Mouse (Mus musculus): ENCODE results near the gene Zdhhc18. TPM values are rescaled to one million over a fixed set of nuclear protein-coding genes. Genes with fewer than 3 reads are reported as not detected.

Zdhhc18 gene
- polyA plus RNA-seq, 1 experiment from 2014 or later, result 4.3 TPM

GRCm38 (mm10) chr4:133676189-133676588 lies 26.2 kb upstream of the Zdhhc18 start:
- peaks cover 13% of the 10 kb centered on the region; the same call in 1 of the 2 replicates for H3K4me1 ChIP-seq (ENCODE audit: control insufficient read depth, insufficient read depth, low read length)
- peak overlapping the region; percentile 4; the same call in 1 of the 2 replicates for H3K27ac ChIP-seq (ENCODE audit: low read depth, low read length)
- 18% methylated on average over 3 of the region's 3 CpGs for WGBS
- H3K9ac ChIP-seq (replicated peaks; ENCODE audit: low read depth, low read length), result no peak overlapping the region
- no peak for ATAC-seq (ENCODE audit: low read depth)
- peaks cover 16% of the 10 kb centered on the region; the same call in 1 of the 2 replicates for H3K36me3 ChIP-seq (ENCODE audit: control insufficient read depth, insufficient read depth, low read length)
- no peak overlapping the region for H3K4me2 ChIP-seq (ENCODE audit: low read depth, low read length)
- no peaks in the 10 kb centered on the region for H3K9me3 ChIP-seq (ENCODE audit: control insufficient read depth, low read length)
- no peaks in the 10 kb centered on the region for H3K27me3 ChIP-seq (ENCODE audit: control insufficient read depth, insufficient read depth, low read length)
- no peak overlapping the region for H3K4me3 ChIP-seq (ENCODE audit: low read depth, low read length)

GRCm38 (mm10) chr4:133675594-133676016 lies 25.7 kb upstream of the Zdhhc18 start:
- Histone ChIP-seq H3K9me3 (ENCODE audit: control insufficient read depth, low read length) (no peaks in the 10 kb centered on the region), H3K36me3 (ENCODE audit: control insufficient read depth, insufficient read depth, low read length) (peaks cover 11% of the 10 kb centered on the region; the same call in 1 of the 2 replicates), H3K4me2 (ENCODE audit: low read depth, low read length) (no peak overlapping the region), H3K9ac (replicated peaks; ENCODE audit: low read depth, low read length) (no peak overlapping the region), H3K4me1 (ENCODE audit: control insufficient read depth, insufficient read depth, low read length) (peaks cover 17% of the 10 kb centered on the region), H3K27ac (ENCODE audit: low read depth, low read length) (peak overlapping the region; percentile 60), H3K4me3 (ENCODE audit: low read depth, low read length) (no peak overlapping the region), H3K27me3 (ENCODE audit: control insufficient read depth, insufficient read depth, low read length) (no peaks in the 10 kb centered on the region)
- 2% methylated on average over 5 of the region's 5 CpGs for WGBS
- ATAC-seq (ENCODE audit: low read depth), result peak; percentile 32

GRCm38 (mm10) chr4:133674331-133674695 lies 24.4 kb upstream of the Zdhhc18 start:
- no peak overlapping the region for H3K9ac ChIP-seq (replicated peaks; ENCODE audit: low read depth, low read length)
- H3K9me3 ChIP-seq (ENCODE audit: control insufficient read depth, low read length), result no peaks in the 10 kb centered on the region
- peak overlapping the region; percentile 64; the same call in 1 of the 2 replicates for H3K4me2 ChIP-seq (ENCODE audit: low read depth, low read length)
- WGBS, result 75% methylated on average over 8 of the region's 8 CpGs
- no peak for ATAC-seq (ENCODE audit: low read depth)
- H3K27me3 ChIP-seq (ENCODE audit: control insufficient read depth, insufficient read depth, low read length), result no peaks in the 10 kb centered on the region
- H3K4me1 ChIP-seq (ENCODE audit: control insufficient read depth, insufficient read depth, low read length), result peaks cover 19% of the 10 kb centered on the region
- H3K27ac ChIP-seq (ENCODE audit: low read depth, low read length), result peak overlapping the region; percentile 92; the same call in 1 of the 2 replicates
- no peak overlapping the region for H3K4me3 ChIP-seq (ENCODE audit: low read depth, low read length)
- no peaks in the 10 kb centered on the region for H3K36me3 ChIP-seq (ENCODE audit: control insufficient read depth, insufficient read depth, low read length)

GRCm38 (mm10) chr4:133673666-133674330 lies 23.8 kb upstream of the Zdhhc18 start:
- peak overlapping the region; percentile 92 for H3K27ac ChIP-seq (ENCODE audit: low read depth, low read length)
- no peaks in the 10 kb centered on the region for H3K27me3 ChIP-seq (ENCODE audit: control insufficient read depth, insufficient read depth, low read length)
- H3K9ac ChIP-seq (replicated peaks; ENCODE audit: low read depth, low read length), result no peak overlapping the region
- peak overlapping the region; percentile 64 for H3K4me2 ChIP-seq (ENCODE audit: low read depth, low read length)
- no peaks in the 10 kb centered on the region for H3K36me3 ChIP-seq (ENCODE audit: control insufficient read depth, insufficient read depth, low read length)
- no peak for ATAC-seq (ENCODE audit: low read depth)
- H3K4me1 ChIP-seq (ENCODE audit: control insufficient read depth, insufficient read depth, low read length), result peaks cover 19% of the 10 kb centered on the region
- no peak overlapping the region for H3K4me3 ChIP-seq (ENCODE audit: low read depth, low read length)
- 36% methylated on average over 10 of the region's 10 CpGs for WGBS
- no peaks in the 10 kb centered on the region for H3K9me3 ChIP-seq (ENCODE audit: control insufficient read depth, low read length)

- ATAC-seq (ENCODE audit: low read depth), result no peak
- Histone ChIP-seq H3K4me1 (ENCODE audit: control insufficient read depth, insufficient read depth, low read length) (peaks cover 19% of the 10 kb centered on the region), H3K27me3 (ENCODE audit: control insufficient read depth, insufficient read depth, low read length) (no peaks in the 10 kb centered on the region), H3K4me2 (ENCODE audit: low read depth, low read length) (peak overlapping the region; percentile 64), H3K9me3 (ENCODE audit: control insufficient read depth, low read length) (no peaks in the 10 kb centered on the region), H3K36me3 (ENCODE audit: control insufficient read depth, insufficient read depth, low read length) (no peaks in the 10 kb centered on the region), H3K27ac (ENCODE audit: low read depth, low read length) (peak overlapping the region; percentile 92), H3K4me3 (ENCODE audit: low read depth, low read length) (peak overlapping the region; percentile 67), H3K9ac (replicated peaks; ENCODE audit: low read depth, low read length) (peak overlapping the region; percentile 65)
- WGBS, result 3% methylated on average over 24 of the region's 24 CpGs
Observed at GRCm38 (mm10) chr4:133672845-133673647, 23.1 kb upstream of the Zdhhc18 start.

- Histone ChIP-seq H3K9me3 (ENCODE audit: control insufficient read depth, low read length) (no peaks in the 10 kb centered on the region), H3K4me3 (ENCODE audit: low read depth, low read length) (peak within 1 kb of the TSS; percentile 67), H3K36me3 (ENCODE audit: control insufficient read depth, insufficient read depth, low read length) (no peaks in the 10 kb centered on the region), H3K4me1 (ENCODE audit: control insufficient read depth, insufficient read depth, low read length) (peaks cover 19% of the 10 kb centered on the region), H3K9ac (replicated peaks; ENCODE audit: low read depth, low read length) (peak within 1 kb of the TSS; percentile 65), H3K4me2 (ENCODE audit: low read depth, low read length) (peak within 1 kb of the TSS; percentile 64), H3K27ac (ENCODE audit: low read depth, low read length) (peak within 1 kb of the TSS; percentile 92), H3K27me3 (ENCODE audit: control insufficient read depth, insufficient read depth, low read length) (no peaks in the 10 kb centered on the region)
- WGBS, result under 1% methylated on average over 72 of the region's 76 CpGs
- ATAC-seq (ENCODE audit: low read depth), result peak; percentile 90
Observed at GRCm38 (mm10) chr4:133671881-133672844, 22.2 kb upstream of the Zdhhc18 start, which contains the start of gene Pigv. TSS of gene Pigv (minus strand) at chr4:133672647.

GRCm38 (mm10) chr4:133671184-133671880 lies 21.4 kb upstream of the Zdhhc18 start:
- 2% methylated on average over 13 of the region's 13 CpGs for WGBS
- Histone ChIP-seq H3K9ac (replicated peaks; ENCODE audit: low read depth, low read length) (0 out of 2 replicates have a peak overlapping the region, but pooled peaks have one; percentile 65), H3K36me3 (ENCODE audit: control insufficient read depth, insufficient read depth, low read length) (no peaks in the 10 kb centered on the region), H3K4me2 (ENCODE audit: low read depth, low read length) (peak overlapping the region; percentile 64), H3K4me1 (ENCODE audit: control insufficient read depth, insufficient read depth, low read length) (peaks cover 19% of the 10 kb centered on the region), H3K27ac (ENCODE audit: low read depth, low read length) (peak overlapping the region; percentile 92), H3K27me3 (ENCODE audit: control insufficient read depth, insufficient read depth, low read length) (no peaks in the 10 kb centered on the region), H3K9me3 (ENCODE audit: control insufficient read depth, low read length) (no peaks in the 10 kb centered on the region), H3K4me3 (ENCODE audit: low read depth, low read length) (peak overlapping the region; percentile 67)
- no peak for ATAC-seq (ENCODE audit: low read depth)

- Histone ChIP-seq H3K27me3 (ENCODE audit: control insufficient read depth, insufficient read depth, low read length) (no peaks in the 10 kb centered on the region), H3K36me3 (ENCODE audit: control insufficient read depth, insufficient read depth, low read length) (no peaks in the 10 kb centered on the region), H3K4me2 (ENCODE audit: low read depth, low read length) (no peak overlapping the region), H3K4me3 (ENCODE audit: low read depth, low read length) (no peak overlapping the region), H3K9ac (replicated peaks; ENCODE audit: low read depth, low read length) (no peak overlapping the region), H3K9me3 (ENCODE audit: control insufficient read depth, low read length) (no peaks in the 10 kb centered on the region), H3K4me1 (ENCODE audit: control insufficient read depth, insufficient read depth, low read length) (peaks cover 14% of the 10 kb centered on the region), H3K27ac (ENCODE audit: low read depth, low read length) (no peak overlapping the region)
- 68% methylated on average over 6 of the region's 6 CpGs for WGBS
- no peak for ATAC-seq (ENCODE audit: low read depth)
Observed at GRCm38 (mm10) chr4:133669652-133670210, 19.8 kb upstream of the Zdhhc18 start.
